Mouse (Mus musculus) heart, postnatal 10 days (tissue): ENCODE data around the gene Dhtkd1. TPM values are rescaled to one million over a fixed set of nuclear protein-coding genes. Genes with fewer than 3 reads are reported as not detected.
A peak's percentile ranks its signal among the peaks of the same experiment; 100 is the strongest.

Experiments used
- DNase-seq, 2 experiments: peaks; one replicate each; pipeline ENCODE4 v3.0.0; 2021
- intact Hi-C: fragments of 180-260 bp; cut with DNase I; formaldehyde crosslinking; loops from one replicate; pipeline ENCODE4 v1.15.1; 2025
- total RNA-seq, 2 experiments: library from RNA; stranded (reverse); gene quantifications; 2 replicates each; pipeline ENCODE4 v1.2.3; 2021

Dhtkd1 gene
- total RNA-seq, 2 experiments from 2014 or later, result 1.6 TPM

DNA sequence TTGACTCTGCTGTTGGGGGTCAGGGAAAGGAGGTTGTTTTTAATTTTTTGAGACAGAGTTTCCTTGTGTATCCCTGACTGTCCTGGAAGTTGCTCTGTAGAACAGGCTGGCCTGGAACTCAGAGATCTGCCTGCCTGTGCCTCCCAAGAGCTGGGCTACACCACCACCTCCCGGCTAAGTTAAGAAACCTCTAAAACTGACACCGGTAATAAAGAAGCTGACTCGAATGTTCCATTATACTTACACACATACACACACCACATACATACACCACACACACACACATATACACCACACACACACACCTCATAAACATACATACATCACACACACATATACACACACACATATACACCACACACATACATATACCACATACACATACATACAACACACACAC, 7.7 kb downstream of the Dhtkd1 start:
- intact Hi-C loops, result no loop called here
- DNase-seq, result no peak

- intact Hi-C loops, result no loop called here
Measured at GRCm38 (mm10) chr2:5931938-5932337, 10.7 kb downstream of the Dhtkd1 start.

DNA sequence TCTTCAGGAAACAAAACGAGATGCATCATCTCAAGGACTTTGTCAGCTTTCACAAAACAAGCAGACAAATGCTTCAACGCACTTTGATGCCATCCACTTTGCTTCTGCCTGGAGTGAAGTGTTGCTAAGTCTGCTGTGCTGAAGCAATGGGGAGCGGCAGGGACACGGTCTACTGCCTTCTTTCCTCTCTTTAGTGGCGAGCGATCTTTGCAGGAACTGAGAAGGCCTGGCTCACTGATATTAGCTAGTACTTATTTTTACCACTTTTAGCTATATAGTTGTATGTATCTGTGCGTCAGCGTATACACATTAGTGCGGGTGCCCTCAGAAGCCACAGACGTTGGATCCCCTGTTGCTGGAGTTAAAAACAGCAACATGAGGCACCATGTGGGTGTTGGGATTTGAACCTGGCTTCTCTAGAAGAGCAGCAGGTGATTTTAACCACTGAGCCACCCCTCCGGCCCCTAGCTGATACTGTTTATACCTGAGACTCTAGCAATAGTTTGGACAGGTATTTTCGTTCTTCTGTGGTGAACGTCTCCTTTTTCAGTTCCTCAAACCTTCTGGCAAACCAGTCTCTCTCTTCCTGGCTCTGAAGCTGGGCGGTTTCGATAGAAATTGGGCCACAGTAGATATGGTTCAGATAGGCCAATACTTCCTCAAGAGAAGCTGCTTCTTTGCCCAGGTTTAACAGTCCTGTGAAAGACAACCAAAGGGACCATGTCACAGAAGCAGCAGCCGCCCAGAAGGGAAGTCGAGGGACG, 12.1 kb downstream of the Dhtkd1 start:
- no peak for DNase-seq
- intact Hi-C loops, result no loop called here

More at GRCm38 (mm10) chr2:5931938-5932337, 10.7 kb downstream of the Dhtkd1 start:
- DNase-seq, result no peak

GRCm38 (mm10) chr2:5929793-5930192, 12.8 kb downstream of the Dhtkd1 start:
- DNase-seq, result no peak
- intact Hi-C loops, result no loop called here

GRCm38 (mm10) chr2:5927481-5927880, 15.1 kb downstream of the Dhtkd1 start:
- no peak for DNase-seq
- intact Hi-C loops, result no loop called here

GRCm38 (mm10) chr2:5923786-5924185, 18.8 kb downstream of the Dhtkd1 start:
- intact Hi-C loops, result no loop called here
- no peak for DNase-seq

DNA sequence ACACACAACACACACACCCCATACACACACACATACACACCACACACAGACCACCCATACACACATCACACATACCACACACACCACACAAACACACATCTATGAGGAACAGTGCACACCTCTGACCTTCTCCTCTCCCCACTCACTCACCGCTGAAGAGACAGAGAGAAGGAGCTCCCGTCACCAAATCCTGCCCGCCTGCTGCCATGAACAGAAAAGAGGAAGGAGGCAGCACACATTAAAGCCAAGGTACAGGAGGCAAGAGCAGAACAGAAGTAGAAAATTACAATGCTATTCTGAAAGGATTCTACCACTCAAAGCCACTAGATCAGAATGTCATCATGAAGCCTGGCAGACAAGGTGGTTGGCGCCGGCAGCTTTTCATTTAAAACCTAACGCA, 19.8 kb downstream of the Dhtkd1 start:
- DNase-seq, result no peak
- intact Hi-C loops, result no loop called here

- DNase-seq, result no peak
- intact Hi-C loops, result no loop called here
Measured at GRCm38 (mm10) chr2:5911282-5911965, 31.2 kb downstream of the Dhtkd1 start.

GRCm38 (mm10) chr2:5906625-5907024, 36.0 kb downstream of the Dhtkd1 start:
- intact Hi-C loops, result no loop called here
- DNase-seq, result peak; percentile 15 to 53

GRCm38 (mm10) chr2:5906092-5906491, 36.5 kb downstream of the Dhtkd1 start:
- peak; percentile 26 for DNase-seq
- intact Hi-C loops, result no loop called here

GRCm38 (mm10) chr2:5900145-5900544, 42.4 kb downstream of the Dhtkd1 start:
- peak; percentile 21 to 25 for DNase-seq
- intact Hi-C loops, result loop anchor here (2.0 kb wide), 1 partner anchor 267 kb away; no protein-coding TSS in a partner anchor

DNA sequence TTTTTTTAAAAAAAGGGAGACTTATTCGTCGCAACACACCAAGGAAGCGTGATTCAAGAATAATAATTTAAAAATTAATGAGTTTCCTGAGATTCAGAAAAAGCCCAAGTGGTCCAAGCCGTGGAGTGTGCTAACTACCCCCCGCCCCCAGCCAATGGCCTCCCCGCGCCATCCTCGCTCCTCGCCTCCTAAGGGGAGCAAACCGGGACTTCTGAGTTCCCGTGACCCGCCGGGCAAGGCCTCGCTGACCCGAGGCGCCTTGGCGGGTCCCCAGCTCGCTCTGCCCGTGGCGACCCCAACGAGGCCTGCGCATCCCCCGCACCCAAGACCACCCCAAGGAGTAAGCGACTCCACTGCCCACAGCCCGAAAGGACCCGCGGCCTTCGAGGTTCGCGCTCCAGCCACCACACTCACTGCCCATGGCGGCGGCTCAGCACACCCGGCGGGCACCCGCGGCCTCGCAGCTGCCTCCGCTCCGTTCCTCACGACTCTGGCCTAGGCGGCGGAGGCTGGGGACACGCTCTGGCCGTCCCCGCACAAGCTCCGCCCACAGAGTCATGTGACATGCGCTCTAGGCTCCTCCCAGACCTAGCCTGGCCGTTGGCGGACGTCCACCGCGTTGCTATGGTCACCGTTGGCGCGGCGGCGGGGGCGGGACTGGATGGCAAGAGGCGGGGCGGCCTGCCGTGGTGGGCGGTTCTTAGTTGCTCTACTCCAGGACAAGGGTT, 47.6 kb downstream of the Dhtkd1 start, which contains the start of gene Sec61a2:
Sec61a2 (minus strand) TSS at position 590 of the 728 bp plus-strand sequence.
- peak; percentile 99 to 100 for DNase-seq
- intact Hi-C loops, result loop anchor here (5.0 kb wide), 1 partner anchor 57 kb away; the partner anchor contains the start of gene Upf2

DNA sequence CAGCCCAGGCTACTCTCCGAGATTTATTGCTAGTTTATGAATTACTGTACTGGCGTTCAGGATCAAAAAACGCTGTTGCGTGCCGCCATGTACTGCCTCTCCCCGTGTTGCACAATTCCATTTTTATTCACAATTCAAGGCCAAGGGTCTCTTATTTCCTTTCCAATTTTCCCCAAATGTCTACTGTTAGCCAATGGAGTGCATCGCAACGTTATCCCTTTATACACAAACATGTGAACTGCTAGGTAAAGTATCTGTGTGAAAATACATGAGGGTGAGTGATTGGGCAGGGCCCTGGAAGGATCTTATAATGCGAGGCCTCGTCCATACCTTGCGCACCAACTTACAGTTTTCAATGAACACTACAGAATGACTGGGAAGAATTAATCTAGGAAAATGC, 48.3 kb downstream of the Dhtkd1 start:
- intact Hi-C loops, result no loop called here
- peak; percentile 3 to 6 for DNase-seq

DNA sequence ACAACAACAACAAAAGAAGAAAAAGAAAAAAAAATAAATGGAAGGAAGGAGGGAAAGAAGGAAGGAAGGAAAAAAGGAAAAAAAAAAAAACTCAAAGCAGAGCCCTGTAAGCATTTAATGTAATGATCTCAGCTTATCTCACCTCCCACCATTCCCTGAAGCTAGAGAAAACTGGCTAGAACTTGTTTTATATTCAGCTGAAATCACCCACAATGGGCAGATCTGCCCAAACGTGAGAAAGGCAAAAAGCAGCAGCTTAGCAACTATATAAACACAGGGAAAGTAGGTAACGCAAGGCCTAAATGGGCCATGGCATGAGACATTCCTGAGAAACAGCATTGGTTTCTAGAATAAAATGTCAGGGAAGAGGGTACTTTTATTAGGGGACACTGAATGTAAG, 53.2 kb downstream of the Dhtkd1 start:
- intact Hi-C loops, result no loop called here
- no peak for DNase-seq

- DNase-seq, result no peak
- intact Hi-C loops, result no loop called here
Measured at GRCm38 (mm10) chr2:5888865-5889264, 53.7 kb downstream of the Dhtkd1 start.

DNA sequence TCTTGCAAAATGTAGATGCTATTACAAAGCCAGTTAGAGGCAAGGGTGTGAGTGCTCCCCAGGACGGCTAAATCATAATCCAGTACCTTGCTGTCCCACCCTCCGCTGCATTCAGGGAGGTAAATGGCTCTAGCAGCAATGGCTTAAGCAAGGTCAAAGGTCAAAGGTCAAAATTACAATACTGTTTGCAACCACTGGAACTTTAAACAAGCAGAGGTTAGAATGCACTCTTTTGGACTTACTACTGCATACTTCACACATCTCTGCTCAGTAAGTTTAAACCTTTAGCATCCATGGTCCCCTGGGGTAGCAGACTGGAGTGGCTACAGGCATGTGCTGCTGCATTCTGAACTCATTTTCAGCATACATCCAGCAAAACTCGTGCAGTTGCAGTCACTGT, 65.1 kb downstream of the Dhtkd1 start:
- intact Hi-C loops, result no loop called here
- DNase-seq, result no peak

GRCm38 (mm10) chr2:5869746-5870145, 72.8 kb downstream of the Dhtkd1 start:
- DNase-seq, result no peak
- intact Hi-C loops, result no loop called here

GRCm38 (mm10) chr2:5867681-5868080, 74.9 kb downstream of the Dhtkd1 start:
- intact Hi-C loops, result no loop called here
- no peak for DNase-seq

- no peak for DNase-seq
- intact Hi-C loops, result no loop called here
Measured at GRCm38 (mm10) chr2:5862834-5863233, 79.8 kb downstream of the Dhtkd1 start, which contains the start of gene Gm13199. Gene Gm13199, minus strand, starts transcription at chr2:5862934.

GRCm38 (mm10) chr2:5851866-5852265, 90.7 kb downstream of the Dhtkd1 start:
- intact Hi-C loops, result no loop called here
- DNase-seq, result no peak

GRCm38 (mm10) chr2:5851116-5851515, 91.5 kb downstream of the Dhtkd1 start:
- intact Hi-C loops, result no loop called here
- DNase-seq, result no peak
